Mouse (Mus musculus): ENCODE data around the gene Cacna2d1. TPM values are rescaled to one million over a fixed set of nuclear protein-coding genes. Genes with fewer than 3 reads are reported as not detected.
A peak's percentile ranks its signal among the peaks of the same experiment; 100 is the strongest.

Cacna2d1 gene
- polyA plus RNA-seq, 1 experiment from 2014 or later: 11.3 TPM

- Histone ChIP-seq H3K9ac (replicated peaks; ENCODE audit: low read length) (no peak overlapping the region), H3K9me3 (replicated peaks; ENCODE audit: control insufficient read depth, low read length) (no peaks in the 10 kb centered on the region), H3K4me2 (ENCODE audit: low read depth, low read length) (no peak overlapping the region), H3K36me3 (replicated peaks; ENCODE audit: control insufficient read depth, insufficient read depth, low read depth, low read length) (no peaks in the 10 kb centered on the region), H3K27ac (replicated peaks; ENCODE audit: low read depth, low read length) (no peak overlapping the region), H3K4me1 (ENCODE audit: control insufficient read depth, insufficient read depth, low read length) (no peaks in the 10 kb centered on the region), H3K4me3 (ENCODE audit: low read depth, low read length) (no peak overlapping the region), H3K27me3 (ENCODE audit: control insufficient read depth, insufficient read depth, low read length) (no peaks in the 10 kb centered on the region)
- 89% methylated on average over 1 of the region's 1 CpGs for WGBS
- DNase-seq (ENCODE audit: low spot score): no peak
- ATAC-seq (replicated peaks; ENCODE audit: insufficient number of reproducible peaks, low FRiP score, low TSS enrichment, low read depth): no peak
Observed at GRCm38 (mm10) chr5:16101820-16102219, 167.3 kb downstream of the Cacna2d1 start.

DNA sequence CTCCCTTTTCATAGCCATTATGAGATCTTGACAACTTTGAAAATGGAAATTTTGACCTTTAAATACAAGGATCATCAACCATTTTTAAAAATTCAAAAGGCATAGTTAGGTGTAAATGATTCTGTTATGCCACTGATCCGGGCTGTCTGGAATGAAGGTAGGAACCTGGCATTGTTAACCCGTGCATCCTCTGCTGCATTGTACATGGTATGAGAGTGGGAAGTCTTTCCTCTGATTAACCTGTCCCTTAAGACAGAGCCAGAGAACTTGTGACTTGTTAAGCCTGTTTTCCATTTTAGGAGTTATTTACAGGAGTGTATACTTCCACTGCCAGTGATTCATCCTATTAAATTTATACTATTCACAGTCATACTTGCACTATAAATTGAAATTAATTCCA is 171.2 kb downstream of the Cacna2d1 start:
- Histone ChIP-seq H3K9ac (replicated peaks; ENCODE audit: low read length) (no peak overlapping the region), H3K4me1 (ENCODE audit: control insufficient read depth, insufficient read depth, low read length) (no peaks in the 10 kb centered on the region), H3K36me3 (replicated peaks; ENCODE audit: control insufficient read depth, insufficient read depth, low read depth, low read length) (no peaks in the 10 kb centered on the region), H3K4me2 (ENCODE audit: low read depth, low read length) (no peak overlapping the region), H3K4me3 (ENCODE audit: low read depth, low read length) (no peak overlapping the region), H3K27ac (replicated peaks; ENCODE audit: low read depth, low read length) (no peak overlapping the region), H3K9me3 (replicated peaks; ENCODE audit: control insufficient read depth, low read length) (no peaks in the 10 kb centered on the region), H3K27me3 (ENCODE audit: control insufficient read depth, insufficient read depth, low read length) (no peaks in the 10 kb centered on the region)
- WGBS: 79% methylated on average over 2 of the region's 2 CpGs
- ATAC-seq (replicated peaks; ENCODE audit: insufficient number of reproducible peaks, low FRiP score, low TSS enrichment, low read depth) (no peak), DNase-seq (ENCODE audit: low spot score) (no peak)

DNA sequence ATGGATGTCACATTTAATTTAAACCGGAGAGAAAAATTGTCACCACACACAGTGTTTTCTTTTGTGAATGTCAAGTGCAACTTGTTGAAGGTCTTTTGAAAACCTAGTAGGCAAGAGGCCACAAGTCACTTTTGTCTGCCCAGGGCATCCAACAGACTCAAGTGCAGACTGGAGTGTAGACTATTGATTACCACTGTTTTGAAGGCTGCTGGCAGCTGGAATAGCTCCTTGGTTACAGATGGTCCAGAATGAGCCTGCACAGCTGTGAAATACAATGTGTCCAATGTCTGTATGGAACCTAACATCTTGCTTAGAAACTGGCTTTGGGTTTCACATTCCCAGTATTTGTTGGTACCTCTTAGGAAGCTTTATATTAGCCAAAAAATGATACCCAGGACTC is 176.2 kb downstream of the Cacna2d1 start:
- no peak overlapping the region for H3K27ac ChIP-seq (replicated peaks; ENCODE audit: low read depth, low read length)
- no peaks in the 10 kb centered on the region for H3K36me3 ChIP-seq (replicated peaks; ENCODE audit: control insufficient read depth, insufficient read depth, low read depth, low read length)
- H3K4me2 ChIP-seq (ENCODE audit: low read depth, low read length): no peak overlapping the region
- no peaks in the 10 kb centered on the region for H3K4me1 ChIP-seq (ENCODE audit: control insufficient read depth, insufficient read depth, low read length)
- H3K9me3 ChIP-seq (replicated peaks; ENCODE audit: control insufficient read depth, low read length): no peaks in the 10 kb centered on the region
- ATAC-seq (replicated peaks; ENCODE audit: insufficient number of reproducible peaks, low FRiP score, low TSS enrichment, low read depth) (no peak), DNase-seq (ENCODE audit: low spot score) (peak; percentile 48)
- H3K4me3 ChIP-seq (ENCODE audit: low read depth, low read length): no peak overlapping the region
- 73% methylated on average over 1 of the region's 1 CpGs for WGBS
- no peak overlapping the region for H3K9ac ChIP-seq (replicated peaks; ENCODE audit: low read length)
- H3K27me3 ChIP-seq (ENCODE audit: control insufficient read depth, insufficient read depth, low read length): no peaks in the 10 kb centered on the region

DNA sequence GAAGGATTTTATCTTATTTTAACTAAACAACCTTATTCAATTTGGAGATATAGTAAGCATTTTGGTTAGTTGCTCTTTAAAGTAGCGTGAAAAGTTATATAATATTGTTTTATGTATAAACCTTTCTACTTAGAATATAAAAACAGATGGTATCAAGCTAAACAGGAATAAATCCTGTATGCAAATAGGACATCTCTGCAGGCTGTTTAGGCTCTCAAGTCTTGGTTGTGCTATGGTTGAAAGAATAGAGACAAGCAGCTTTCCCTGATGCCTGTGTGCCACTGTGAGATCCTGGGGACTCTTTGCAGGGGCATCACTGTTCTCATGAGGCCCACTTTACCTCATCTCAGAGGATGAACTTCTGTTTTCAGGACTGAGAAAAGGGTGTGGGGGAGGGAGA is 179.4 kb downstream of the Cacna2d1 start:
- Histone ChIP-seq H3K4me1 (ENCODE audit: control insufficient read depth, insufficient read depth, low read length) (no peaks in the 10 kb centered on the region), H3K4me3 (ENCODE audit: low read depth, low read length) (no peak overlapping the region), H3K4me2 (ENCODE audit: low read depth, low read length) (no peak overlapping the region), H3K36me3 (replicated peaks; ENCODE audit: control insufficient read depth, insufficient read depth, low read depth, low read length) (no peaks in the 10 kb centered on the region), H3K9me3 (replicated peaks; ENCODE audit: control insufficient read depth, low read length) (no peaks in the 10 kb centered on the region), H3K27me3 (ENCODE audit: control insufficient read depth, insufficient read depth, low read length) (no peaks in the 10 kb centered on the region), H3K9ac (replicated peaks; ENCODE audit: low read length) (no peak overlapping the region), H3K27ac (replicated peaks; ENCODE audit: low read depth, low read length) (no peak overlapping the region)
- DNase-seq (ENCODE audit: low spot score): no peak
- 84% methylated on average over 1 of the region's 1 CpGs for WGBS
- ATAC-seq (replicated peaks; ENCODE audit: insufficient number of reproducible peaks, low FRiP score, low TSS enrichment, low read depth): no peak

GRCm38 (mm10) chr5:16121334-16121733 is 186.8 kb downstream of the Cacna2d1 start:
- Histone ChIP-seq H3K4me2 (ENCODE audit: low read depth, low read length) (no peak overlapping the region), H3K9ac (replicated peaks; ENCODE audit: low read length) (no peak overlapping the region), H3K4me3 (ENCODE audit: low read depth, low read length) (no peak overlapping the region), H3K9me3 (replicated peaks; ENCODE audit: control insufficient read depth, low read length) (no peaks in the 10 kb centered on the region), H3K27me3 (ENCODE audit: control insufficient read depth, insufficient read depth, low read length) (no peaks in the 10 kb centered on the region), H3K36me3 (replicated peaks; ENCODE audit: control insufficient read depth, insufficient read depth, low read depth, low read length) (no peaks in the 10 kb centered on the region), H3K27ac (replicated peaks; ENCODE audit: low read depth, low read length) (no peak overlapping the region), H3K4me1 (ENCODE audit: control insufficient read depth, insufficient read depth, low read length) (no peaks in the 10 kb centered on the region)
- no peak for ATAC-seq (replicated peaks; ENCODE audit: insufficient number of reproducible peaks, low FRiP score, low TSS enrichment, low read depth)
- no peak for DNase-seq (ENCODE audit: low spot score)
- 85% methylated on average over 11 of the region's 11 CpGs for WGBS

GRCm38 (mm10) chr5:16122110-16122509 is 187.6 kb downstream of the Cacna2d1 start:
- Histone ChIP-seq H3K9ac (replicated peaks; ENCODE audit: low read length) (no peak overlapping the region), H3K27ac (replicated peaks; ENCODE audit: low read depth, low read length) (no peak overlapping the region), H3K4me3 (ENCODE audit: low read depth, low read length) (no peak overlapping the region), H3K36me3 (replicated peaks; ENCODE audit: control insufficient read depth, insufficient read depth, low read depth, low read length) (no peaks in the 10 kb centered on the region), H3K4me2 (ENCODE audit: low read depth, low read length) (no peak overlapping the region), H3K9me3 (replicated peaks; ENCODE audit: control insufficient read depth, low read length) (no peaks in the 10 kb centered on the region), H3K4me1 (ENCODE audit: control insufficient read depth, insufficient read depth, low read length) (no peaks in the 10 kb centered on the region), H3K27me3 (ENCODE audit: control insufficient read depth, insufficient read depth, low read length) (no peaks in the 10 kb centered on the region)
- DNase-seq (ENCODE audit: low spot score): no peak
- no peak for ATAC-seq (replicated peaks; ENCODE audit: insufficient number of reproducible peaks, low FRiP score, low TSS enrichment, low read depth)
- WGBS: 92% methylated on average over 6 of the region's 6 CpGs

DNA sequence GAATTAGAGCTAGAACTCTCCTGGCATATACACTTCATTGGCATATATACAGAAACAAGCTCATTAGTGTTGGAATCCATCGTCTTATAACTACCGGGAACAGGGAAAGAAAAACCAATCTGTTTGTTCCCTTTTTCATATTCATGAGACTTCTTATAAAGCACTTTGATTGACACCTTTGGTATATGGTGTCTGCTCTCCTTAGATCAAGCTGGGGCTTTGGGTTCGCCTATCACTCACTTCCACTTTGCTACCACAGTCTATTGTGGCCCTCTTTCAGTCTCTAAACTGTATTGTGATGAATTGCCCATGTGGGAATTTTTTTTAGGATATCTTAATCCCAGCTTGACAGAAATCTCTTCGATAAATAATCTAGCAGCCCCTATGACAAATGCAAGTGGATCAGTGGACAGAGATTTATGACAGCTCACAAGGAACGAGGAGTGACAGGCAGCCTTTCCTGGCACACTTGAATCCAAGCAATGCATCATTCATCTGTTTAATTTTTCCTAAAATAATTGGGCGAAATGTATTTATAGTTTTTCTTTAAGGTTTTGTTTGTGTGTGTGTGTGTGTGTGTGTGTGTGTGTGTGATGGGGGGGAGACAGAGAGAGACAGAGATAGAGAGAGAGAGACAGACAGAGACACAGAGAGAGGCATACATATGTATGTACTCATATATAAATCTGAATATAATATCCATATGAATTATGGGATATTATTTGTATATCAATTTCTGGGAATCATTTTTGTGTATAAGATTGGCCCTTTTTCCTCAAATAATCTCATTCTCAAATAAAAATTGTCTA is 200.0 kb downstream of the Cacna2d1 start:
- H3K4me2 ChIP-seq (ENCODE audit: low read depth, low read length): no peak overlapping the region
- no peak overlapping the region for H3K27ac ChIP-seq (replicated peaks; ENCODE audit: low read depth, low read length)
- ATAC-seq (replicated peaks; ENCODE audit: insufficient number of reproducible peaks, low FRiP score, low TSS enrichment, low read depth) (no peak), DNase-seq (ENCODE audit: low spot score) (no peak)
- no peaks in the 10 kb centered on the region for H3K9me3 ChIP-seq (replicated peaks; ENCODE audit: control insufficient read depth, low read length)
- no peak overlapping the region for H3K9ac ChIP-seq (replicated peaks; ENCODE audit: low read length)
- 83% methylated on average over 6 of the region's 6 CpGs for WGBS
- no peaks in the 10 kb centered on the region for H3K4me1 ChIP-seq (ENCODE audit: control insufficient read depth, insufficient read depth, low read length)
- H3K36me3 ChIP-seq (replicated peaks; ENCODE audit: control insufficient read depth, insufficient read depth, low read depth, low read length): no peaks in the 10 kb centered on the region
- H3K27me3 ChIP-seq (ENCODE audit: control insufficient read depth, insufficient read depth, low read length): no peaks in the 10 kb centered on the region
- H3K4me3 ChIP-seq (ENCODE audit: low read depth, low read length): no peak overlapping the region

DNA sequence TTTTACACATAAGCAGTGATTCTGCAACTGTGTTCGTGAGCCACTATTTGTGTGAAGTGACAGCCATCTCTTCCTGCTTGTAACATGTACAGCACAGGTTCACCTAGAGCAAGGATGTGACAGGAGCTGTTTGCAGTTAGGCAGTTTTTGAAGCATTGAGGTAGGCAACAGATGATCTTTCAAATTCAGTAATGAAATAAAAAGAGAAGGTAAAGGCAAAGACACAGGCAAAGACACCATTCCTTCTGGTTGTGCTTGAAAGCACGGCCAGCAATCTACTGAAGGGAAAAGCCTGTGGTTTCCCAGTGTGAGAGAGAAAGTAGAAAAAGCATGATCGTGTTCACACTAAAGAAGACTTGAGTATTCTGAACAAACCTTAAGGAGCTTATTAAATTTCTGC is 201.5 kb downstream of the Cacna2d1 start:
- Histone ChIP-seq H3K9me3 (replicated peaks; ENCODE audit: control insufficient read depth, low read length) (no peaks in the 10 kb centered on the region), H3K4me1 (ENCODE audit: control insufficient read depth, insufficient read depth, low read length) (no peaks in the 10 kb centered on the region), H3K36me3 (replicated peaks; ENCODE audit: control insufficient read depth, insufficient read depth, low read depth, low read length) (no peaks in the 10 kb centered on the region), H3K27me3 (ENCODE audit: control insufficient read depth, insufficient read depth, low read length) (no peaks in the 10 kb centered on the region), H3K9ac (replicated peaks; ENCODE audit: low read length) (no peak overlapping the region), H3K27ac (replicated peaks; ENCODE audit: low read depth, low read length) (no peak overlapping the region), H3K4me3 (ENCODE audit: low read depth, low read length) (no peak overlapping the region), H3K4me2 (ENCODE audit: low read depth, low read length) (no peak overlapping the region)
- DNase-seq (ENCODE audit: low spot score): no peak
- ATAC-seq (replicated peaks; ENCODE audit: insufficient number of reproducible peaks, low FRiP score, low TSS enrichment, low read depth): no peak
- 76% methylated on average over 3 of the region's 3 CpGs for WGBS

Data from embryonic facial prominence, embryonic 11.5 days (tissue).